Mouse (Mus musculus) hindbrain, embryonic 14.5 days (tissue): ENCODE measurements at regions not wholly inside any gene's neighbourhood (a gene's known extent, or its start where the extent isn't known, plus 50 kb on each side); places are given as distances from the start of the nearest gene placed in this dataset.
A peak's percentile ranks its signal among the peaks of the same experiment; 100 is the strongest.

Experiments used
- ATAC-seq: fragments of 200-750 bp; cut with Nextera tagmentation; 2 replicates; pipeline ENCODE4 v1.8.0; 2017; ENCODE audit warnings: moderate number of reproducible peaks, mild to moderate bottlenecking, moderate TSS enrichment, moderate library complexity; ENCODE audit not compliant: low FRiP score
- DNase-seq: peaks from one replicate; pipeline ENCODE4 v3.0.0-alpha.2; 2015; ENCODE audit warnings: low spot score
- H3K27ac ChIP-seq: fragments of 300-500 bp; sonication (generic); 2 replicates; pipeline ENCODE4 v1.5.1; 2014; ENCODE audit warnings: mild to moderate bottlenecking, moderate library complexity
- H3K27me3 ChIP-seq: fragments of 300-500 bp; sonication (generic); 2 replicates; pipeline ENCODE4 v1.6.1; 2014; ENCODE audit warnings: mild to moderate bottlenecking, low read length, mixed read lengths; ENCODE audit not compliant: control insufficient read depth, insufficient read depth
- H3K36me3 ChIP-seq: fragments of 300-500 bp; sonication (generic); replicated peaks from 2 replicates; pipeline ENCODE4 v1.6.1; 2014; ENCODE audit not compliant: control insufficient read depth, insufficient read depth
- H3K4me1 ChIP-seq: fragments of 300-500 bp; sonication (generic); replicated peaks from 2 replicates; pipeline ENCODE4 v1.6.1; 2014; ENCODE audit warnings: antibody characterized with exemption, low read length, mixed read lengths; ENCODE audit not compliant: control insufficient read depth, insufficient read depth
- H3K4me2 ChIP-seq: fragments of 300-500 bp; sonication (generic); replicated peaks from 2 replicates; pipeline ENCODE4 v1.6.1; 2014; ENCODE audit warnings: mild to moderate bottlenecking, moderate library complexity
- H3K4me3 ChIP-seq: fragments of 300-500 bp; sonication (generic); replicated peaks from 2 replicates; pipeline ENCODE4 v1.5.1; 2014; ENCODE audit warnings: mild to moderate bottlenecking, low read length
- H3K9ac ChIP-seq: fragments of 300-500 bp; sonication (generic); 2 replicates; pipeline ENCODE4 v1.6.1; 2014
- H3K9me3 ChIP-seq: fragments of 300-500 bp; sonication (generic); 2 replicates; pipeline ENCODE4 v1.6.1; 2016; ENCODE audit warnings: low read length; ENCODE audit not compliant: control insufficient read depth
- WGBS: fragments of 180-500 bp; shearing (Covaris S2); extraction: QIAGEN DNeasy Blood & Tissue Kit; methylation state at CpG from one replicate; pipeline ENCODE4 v1.1.7; 2014; 5-methylcytosine and 5-hydroxymethylcytosine counted together

- Histone ChIP-seq H3K4me3 (no peak overlapping the region), H3K9me3 (no peaks in the 10 kb centered on the region), H3K4me2 (no peak overlapping the region), H3K27ac (no peak overlapping the region), H3K36me3 (no peaks in the 10 kb centered on the region), H3K27me3 (peaks cover 6% of the 10 kb centered on the region; the same call in 1 of the 2 replicates), H3K4me1 (0 out of 2 replicates have a peak, but pooled peaks cover 11% of the 10 kb centered on the region), H3K9ac (no peak overlapping the region)
- ATAC-seq: no peak
- no peak for DNase-seq
- WGBS: 87% methylated on average over 3 of the region's 3 CpGs
Observed at GRCm38 (mm10) chr6:88998927-88999722, 97.1 kb downstream of the Tpra1 start.

- Histone ChIP-seq H3K9ac (no peak overlapping the region), H3K27ac (no peak overlapping the region), H3K36me3 (no peaks in the 10 kb centered on the region), H3K4me3 (no peak overlapping the region), H3K4me1 (0 out of 2 replicates have a peak, but pooled peaks cover 11% of the 10 kb centered on the region), H3K27me3 (peaks cover 6% of the 10 kb centered on the region; the same call in 1 of the 2 replicates), H3K4me2 (peak overlapping the region; percentile 21; the same call in 1 of the 2 replicates), H3K9me3 (no peaks in the 10 kb centered on the region)
- DNase-seq: no peak
- ATAC-seq: no peak
- WGBS: 10% methylated on average over 14 of the region's 14 CpGs
Observed at GRCm38 (mm10) chr6:89000359-89000758, 98.3 kb downstream of the Tpra1 start.

GRCm38 (mm10) chr6:89003197-89003923 lies 101.3 kb downstream of the Tpra1 start:
- DNase-seq (peak; percentile 46), ATAC-seq (0 out of 2 replicates have a peak, but pooled peaks have one; percentile 44)
- no peak overlapping the region for H3K4me3 ChIP-seq
- no peaks in the 10 kb centered on the region for H3K9me3 ChIP-seq
- no peak overlapping the region for H3K9ac ChIP-seq
- H3K27me3 ChIP-seq: peaks cover 6% of the 10 kb centered on the region; the same call in 1 of the 2 replicates
- no peak overlapping the region for H3K4me2 ChIP-seq
- no peak overlapping the region for H3K27ac ChIP-seq
- H3K36me3 ChIP-seq: no peaks in the 10 kb centered on the region
- WGBS: 39% methylated on average over 5 of the region's 6 CpGs
- peaks cover 26% of the 10 kb centered on the region for H3K4me1 ChIP-seq

- WGBS: 53% methylated on average over 4 of the region's 4 CpGs
- no peak overlapping the region for H3K27ac ChIP-seq
- H3K4me3 ChIP-seq: no peak overlapping the region
- H3K9ac ChIP-seq: no peak overlapping the region
- peaks cover 44% of the 10 kb centered on the region for H3K4me1 ChIP-seq
- no peaks in the 10 kb centered on the region for H3K36me3 ChIP-seq
- H3K9me3 ChIP-seq: no peaks in the 10 kb centered on the region
- DNase-seq: no peak
- no peak overlapping the region for H3K4me2 ChIP-seq
- ATAC-seq: no peak
- no peaks in the 10 kb centered on the region for H3K27me3 ChIP-seq
Observed at GRCm38 (mm10) chr6:89005094-89005493, 103.0 kb downstream of the Tpra1 start.

- Histone ChIP-seq H3K4me1 (peaks cover 41% of the 10 kb centered on the region), H3K4me2 (peak overlapping the region; percentile 9; the same call in 1 of the 2 replicates), H3K4me3 (no peak overlapping the region), H3K9me3 (no peaks in the 10 kb centered on the region), H3K36me3 (no peaks in the 10 kb centered on the region), H3K27me3 (no peaks in the 10 kb centered on the region), H3K27ac (peak overlapping the region; percentile 64; the same call in 1 of the 2 replicates), H3K9ac (no peak overlapping the region; the same call in 1 of the 2 replicates)
- WGBS: 15% methylated on average over 17 of the region's 17 CpGs
- ATAC-seq (no peak), DNase-seq (peak; percentile 33)
Observed at GRCm38 (mm10) chr6:89006997-89007396, 104.9 kb downstream of the Tpra1 start.

GRCm38 (mm10) chr6:89007516-89007915 lies 105.5 kb downstream of the Tpra1 start:
- peaks cover 43% of the 10 kb centered on the region for H3K4me1 ChIP-seq
- no peak overlapping the region for H3K4me2 ChIP-seq
- DNase-seq (no peak), ATAC-seq (no peak)
- H3K27me3 ChIP-seq: no peaks in the 10 kb centered on the region; the same call in 1 of the 2 replicates
- H3K9ac ChIP-seq: no peak overlapping the region
- no peak overlapping the region for H3K4me3 ChIP-seq
- H3K36me3 ChIP-seq: no peaks in the 10 kb centered on the region
- WGBS: 89% methylated on average over 2 of the region's 2 CpGs
- peak overlapping the region; percentile 66 for H3K27ac ChIP-seq
- no peaks in the 10 kb centered on the region for H3K9me3 ChIP-seq

GRCm38 (mm10) chr6:89008614-89009171 lies 106.6 kb downstream of the Tpra1 start:
- Histone ChIP-seq H3K27me3 (no peaks in the 10 kb centered on the region; the same call in 1 of the 2 replicates), H3K36me3 (no peaks in the 10 kb centered on the region), H3K27ac (peak overlapping the region; percentile 66), H3K4me1 (peaks cover 48% of the 10 kb centered on the region), H3K4me2 (peak overlapping the region; percentile 43), H3K9me3 (no peaks in the 10 kb centered on the region), H3K9ac (peak overlapping the region; percentile 9; the same call in 1 of the 2 replicates), H3K4me3 (peak overlapping the region; percentile 1; the same call in 1 of the 2 replicates)
- ATAC-seq: peak; percentile 66
- WGBS: 1% methylated on average over 18 of the region's 18 CpGs
- peak; percentile 69 for DNase-seq

- no peak overlapping the region for H3K4me3 ChIP-seq
- H3K9ac ChIP-seq: peak overlapping the region; percentile 14; the same call in 1 of the 2 replicates
- DNase-seq (peak; percentile 73), ATAC-seq (peak; percentile 77)
- H3K4me1 ChIP-seq: peaks cover 39% of the 10 kb centered on the region
- no peaks in the 10 kb centered on the region for H3K36me3 ChIP-seq
- H3K9me3 ChIP-seq: no peaks in the 10 kb centered on the region
- WGBS: 9% methylated on average over 12 of the region's 12 CpGs
- H3K4me2 ChIP-seq: no peak overlapping the region; the same call in 1 of the 2 replicates
- peak overlapping the region; percentile 85 for H3K27ac ChIP-seq
- H3K27me3 ChIP-seq: peaks cover 4% of the 10 kb centered on the region; the same call in 1 of the 2 replicates
Observed at GRCm38 (mm10) chr6:89012998-89013689, 111.1 kb downstream of the Tpra1 start.
